Mouse (Mus musculus) adrenal gland, adult 8-10 months (tissue): ENCODE measurements around the gene Med8. TPM values are rescaled to one million over a fixed set of nuclear protein-coding genes. Genes with fewer than 3 reads are reported as not detected.
A peak's percentile ranks its signal among the peaks of the same experiment; 100 is the strongest.

Source experiments
- DNase-seq: peaks from one replicate; pipeline ENCODE4 v3.0.0; 2022
- total RNA-seq, 4 experiments: library from RNA; stranded (reverse); gene quantifications; 2 replicates each; pipeline ENCODE4 v1.2.4; 2022

Gene Med8
- total RNA-seq, 4 experiments from 2014 or later, result 61.3 to 67.6 (median 66.8) TPM

DNA sequence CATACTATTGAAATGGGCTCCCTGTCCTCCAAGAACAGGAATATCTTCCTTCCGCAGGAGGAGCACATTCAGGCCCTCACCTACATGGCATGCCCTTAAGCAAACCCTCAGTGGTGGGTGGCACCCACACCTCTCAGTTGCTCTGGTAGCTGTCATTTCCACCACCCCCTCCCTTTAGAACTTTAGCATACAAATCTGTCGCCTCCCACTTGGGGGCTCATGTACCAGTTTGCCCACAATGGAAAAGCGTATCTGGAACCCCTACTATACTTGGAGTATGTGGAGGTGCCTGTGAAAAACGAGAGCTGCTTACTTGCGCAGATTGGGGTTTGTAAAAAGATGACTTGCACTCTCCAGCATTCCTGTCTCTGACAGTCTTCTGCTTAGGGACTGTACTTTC lies 7.2 kb downstream of the Med8 start:
- DNase-seq, result no peak

DNA sequence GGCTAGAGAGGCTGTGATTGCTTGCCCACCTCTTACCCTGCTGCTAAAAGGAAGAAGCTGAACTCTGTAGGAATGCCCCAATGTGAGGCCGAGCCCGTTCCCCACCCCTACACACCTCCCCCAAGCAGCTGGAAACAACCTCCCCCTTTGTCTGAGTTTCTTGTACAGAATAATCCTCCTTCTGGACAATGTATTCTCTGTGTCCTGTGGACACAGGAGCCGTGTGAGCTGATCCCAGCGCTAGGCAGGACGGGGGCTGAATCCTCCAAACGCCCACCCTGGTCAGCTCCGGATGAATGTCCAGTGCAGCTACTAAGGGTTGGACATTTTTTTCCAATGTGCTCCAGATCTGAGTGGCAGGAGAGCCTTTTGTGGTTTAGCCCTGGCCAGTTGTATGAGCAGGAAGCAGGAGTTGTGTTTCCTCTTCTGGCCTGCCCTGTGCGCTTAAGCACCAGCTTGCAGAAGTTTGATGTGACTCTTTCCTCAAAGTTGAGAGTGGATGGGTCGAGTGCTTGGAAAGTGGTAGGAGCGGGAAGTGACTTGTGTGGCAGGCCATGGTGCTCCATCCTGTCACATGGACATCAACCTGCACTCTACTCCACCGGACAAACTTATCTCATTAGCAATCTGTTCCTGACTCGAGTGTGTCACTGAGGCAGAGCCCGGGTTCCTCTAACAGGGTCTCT lies 8.1 kb downstream of the Med8 start:
- no peak for DNase-seq

DNA sequence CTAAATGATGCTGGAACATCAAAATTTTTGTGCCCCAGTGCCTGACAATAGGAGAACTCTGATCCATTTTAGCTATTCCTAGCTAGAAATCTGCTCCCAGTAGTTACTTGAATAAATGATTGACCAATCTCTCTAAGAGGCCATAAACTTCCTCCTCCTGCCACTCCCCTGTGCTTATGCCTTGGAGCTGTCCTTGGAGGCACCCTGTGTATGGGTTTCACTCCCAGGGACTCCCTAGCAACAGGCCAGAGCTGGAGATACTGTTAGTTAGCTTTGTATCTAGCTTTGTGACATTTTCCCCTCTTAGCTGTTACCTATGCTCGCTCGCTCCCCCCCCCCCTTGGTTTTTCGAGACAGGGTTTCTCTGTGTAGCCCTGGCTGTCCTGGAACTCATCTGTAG lies 12.2 kb downstream of the Med8 start:
- no peak for DNase-seq

DNA sequence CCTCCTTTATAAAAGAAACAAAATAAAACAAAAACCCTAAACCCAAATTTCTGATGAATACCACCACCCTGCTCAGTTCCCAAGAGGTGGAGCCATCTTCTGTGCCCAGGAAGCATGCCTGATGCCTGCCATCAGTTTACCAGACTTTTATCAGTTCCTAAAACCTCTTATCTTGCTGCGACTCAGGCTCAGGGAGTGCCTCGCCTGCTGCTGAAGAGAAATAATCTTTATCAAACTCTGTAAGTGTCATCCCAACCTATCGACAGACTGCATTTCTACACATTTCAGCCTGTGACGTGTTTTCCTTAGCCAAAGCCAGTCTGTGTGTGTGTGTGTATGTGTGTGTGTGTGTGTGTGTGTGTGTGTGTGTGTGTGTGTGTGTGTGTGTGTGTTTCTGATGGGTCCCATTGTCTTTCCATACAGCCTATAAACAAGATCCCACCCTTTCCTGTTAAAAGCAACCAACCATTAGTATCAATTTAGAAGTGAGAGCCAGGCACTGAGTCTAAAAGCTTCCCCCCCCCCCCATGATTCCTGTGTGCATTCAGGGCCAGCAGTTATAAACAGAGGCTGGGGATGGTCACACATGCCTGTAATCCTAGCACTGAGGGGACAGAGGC lies 15.5 kb downstream of the Med8 start:
- no peak for DNase-seq

DNA sequence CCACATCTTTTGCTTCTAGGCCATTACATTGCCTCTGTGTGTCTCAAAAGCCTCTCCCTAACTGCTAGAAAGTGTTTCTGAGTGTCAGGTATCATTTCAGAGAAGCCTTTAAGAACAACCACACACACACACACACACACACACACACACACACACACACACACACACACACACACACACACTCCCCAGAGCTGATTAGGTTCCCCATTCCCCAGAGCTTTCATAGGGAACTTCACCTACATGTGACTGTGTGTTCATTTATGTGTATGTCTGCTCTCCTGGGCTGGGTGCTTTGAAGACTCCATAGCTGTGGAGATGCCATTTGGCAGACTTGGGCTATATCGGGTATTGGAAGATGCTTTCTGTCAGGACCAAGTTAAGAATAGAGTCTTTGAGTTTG lies 16.2 kb downstream of the Med8 start:
- no peak for DNase-seq

DNA sequence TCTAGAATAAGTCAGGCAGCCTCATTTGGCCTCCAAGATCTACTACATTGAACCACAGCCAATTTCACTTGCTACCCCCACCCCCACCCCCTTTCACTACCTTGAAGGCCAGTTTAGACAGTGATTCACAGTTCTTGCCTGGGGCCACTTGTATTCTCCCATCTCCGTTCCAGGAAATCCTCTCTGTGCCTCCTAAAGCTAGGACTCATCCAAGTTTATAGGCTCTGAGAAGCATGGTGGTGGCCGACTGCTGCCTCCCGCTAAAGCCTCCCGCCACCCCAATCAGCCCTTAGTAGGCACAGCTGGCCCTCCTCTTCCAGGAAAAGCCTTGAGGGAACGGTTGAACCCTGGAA lies 18.3 kb downstream of the Med8 start:
- no peak for DNase-seq

DNA sequence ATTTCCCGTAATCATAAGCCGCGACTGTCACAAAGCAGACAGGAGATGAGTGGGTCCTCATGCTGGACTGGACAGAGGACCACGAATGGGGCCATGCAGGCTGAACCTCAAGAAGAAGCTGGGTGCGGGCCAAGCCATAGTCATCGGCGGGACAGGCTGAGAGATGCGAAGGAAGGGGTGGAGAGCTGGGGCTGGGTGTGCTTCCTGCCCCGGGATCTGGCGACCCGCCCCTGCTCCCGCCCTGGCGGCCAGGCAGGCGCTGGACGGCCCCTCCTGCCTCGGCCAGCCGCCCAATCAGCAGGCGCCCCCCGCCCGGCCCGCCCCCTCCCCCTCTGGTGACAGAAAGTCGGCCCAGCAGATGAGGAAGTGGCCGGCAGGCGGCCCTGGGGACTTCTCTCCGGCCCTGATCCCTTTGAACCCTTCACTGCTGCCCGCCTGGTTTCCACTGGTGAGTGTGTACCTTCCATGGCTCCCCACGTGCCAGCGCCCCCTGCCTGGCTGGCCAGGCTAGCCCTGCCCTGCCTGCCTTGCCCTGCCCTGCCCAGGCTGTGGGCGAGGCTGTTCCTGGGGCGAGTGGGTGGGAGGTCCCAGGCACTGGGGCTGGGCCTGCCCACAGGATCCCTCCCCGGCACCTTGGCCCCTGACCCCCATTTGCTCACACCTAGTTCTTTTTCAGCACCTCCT lies 18.8 kb downstream of the Med8 start, which contains the start of gene Elovl1:
Elovl1 (plus strand) TSS at position 326 of the 684 bp plus-strand sequence.
- peak; percentile 92 for DNase-seq

DNA sequence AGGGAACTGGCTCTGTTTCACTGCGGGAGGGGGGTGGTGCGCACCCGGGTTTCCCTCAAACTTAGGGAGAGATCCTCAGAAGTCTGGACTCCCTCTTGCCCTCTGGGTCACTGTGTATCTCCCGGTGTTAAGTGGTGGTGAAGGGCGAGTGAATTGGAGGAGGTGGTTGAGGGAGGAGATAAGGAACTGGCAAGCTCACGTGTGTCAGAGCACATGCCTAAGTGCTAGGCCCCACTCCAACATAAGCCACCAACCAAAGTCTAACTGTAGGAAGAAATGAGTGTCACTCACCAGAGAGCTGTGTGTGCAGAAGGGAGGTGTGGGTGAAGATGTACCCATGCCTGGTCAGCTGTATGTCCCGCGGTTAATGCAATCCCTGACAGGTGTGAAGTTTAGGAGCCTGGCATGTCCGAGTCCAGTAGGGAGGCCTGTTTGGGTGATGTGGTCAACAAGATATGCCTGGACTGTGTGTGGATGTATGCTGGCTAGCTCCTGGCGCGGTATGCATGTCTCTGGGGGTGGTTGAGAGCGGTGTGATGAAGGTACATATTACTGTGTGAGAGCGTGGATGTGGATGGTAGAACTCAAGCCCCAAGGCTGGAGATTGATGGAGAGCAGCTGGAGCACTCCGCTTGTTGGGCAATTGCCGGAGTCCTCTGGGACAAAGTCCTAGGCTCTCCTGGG lies 19.5 kb downstream of the Med8 start:
- DNase-seq, result no peak

DNA sequence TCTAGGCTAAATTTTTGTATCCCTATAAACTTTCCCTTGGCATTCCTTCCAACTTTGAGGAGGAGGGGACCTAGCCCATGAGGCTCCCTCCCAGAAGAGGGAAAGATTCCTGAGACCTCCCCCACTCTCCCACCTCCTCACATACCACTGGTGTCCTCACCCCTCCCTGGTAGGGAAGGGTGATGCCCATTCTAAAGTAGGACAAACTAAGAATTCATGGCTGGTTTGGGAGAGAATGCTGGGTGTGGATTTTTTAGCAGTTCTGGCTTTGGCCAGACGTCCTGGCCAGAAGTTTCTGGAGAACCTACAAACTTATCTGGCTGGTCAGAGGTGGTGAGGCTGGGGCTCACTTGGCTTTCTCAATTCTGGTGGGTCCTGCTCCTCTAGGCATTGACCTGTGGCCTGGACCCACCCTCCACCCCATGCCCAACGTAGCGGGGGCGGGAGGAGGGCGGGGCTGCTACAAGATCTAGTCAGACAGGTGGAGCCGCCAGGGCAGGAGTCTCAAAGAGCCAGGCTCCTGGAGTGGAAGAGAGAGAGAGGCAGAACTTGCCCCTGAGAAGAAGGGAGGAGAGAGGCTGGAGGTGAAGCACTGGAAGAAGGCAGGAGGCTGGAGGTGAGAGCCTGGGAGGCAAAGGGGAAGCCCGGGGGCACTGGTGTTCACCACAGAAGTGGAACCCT lies 20.2 kb downstream of the Med8 start:
- no peak for DNase-seq

DNA sequence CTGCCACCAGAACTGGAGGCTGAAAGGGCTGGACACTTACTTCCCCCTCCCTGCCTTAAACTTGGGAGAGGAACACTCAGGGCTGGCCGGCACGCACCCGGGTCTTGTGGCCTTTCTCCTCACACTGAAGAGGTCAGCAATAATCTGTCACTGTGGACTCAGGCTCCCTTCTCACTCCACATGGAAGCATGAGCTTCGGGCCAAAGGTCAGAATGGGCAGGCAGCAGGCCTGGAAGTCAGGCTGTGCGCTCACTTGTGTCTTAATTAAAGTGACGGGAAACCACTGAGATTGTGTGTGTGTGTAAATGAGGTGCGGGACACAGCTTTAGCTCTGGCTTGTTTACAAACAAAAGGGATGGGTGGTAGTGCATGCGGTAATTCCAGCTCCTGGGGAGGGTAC lies 23.2 kb downstream of the Med8 start:
- no peak for DNase-seq

DNA sequence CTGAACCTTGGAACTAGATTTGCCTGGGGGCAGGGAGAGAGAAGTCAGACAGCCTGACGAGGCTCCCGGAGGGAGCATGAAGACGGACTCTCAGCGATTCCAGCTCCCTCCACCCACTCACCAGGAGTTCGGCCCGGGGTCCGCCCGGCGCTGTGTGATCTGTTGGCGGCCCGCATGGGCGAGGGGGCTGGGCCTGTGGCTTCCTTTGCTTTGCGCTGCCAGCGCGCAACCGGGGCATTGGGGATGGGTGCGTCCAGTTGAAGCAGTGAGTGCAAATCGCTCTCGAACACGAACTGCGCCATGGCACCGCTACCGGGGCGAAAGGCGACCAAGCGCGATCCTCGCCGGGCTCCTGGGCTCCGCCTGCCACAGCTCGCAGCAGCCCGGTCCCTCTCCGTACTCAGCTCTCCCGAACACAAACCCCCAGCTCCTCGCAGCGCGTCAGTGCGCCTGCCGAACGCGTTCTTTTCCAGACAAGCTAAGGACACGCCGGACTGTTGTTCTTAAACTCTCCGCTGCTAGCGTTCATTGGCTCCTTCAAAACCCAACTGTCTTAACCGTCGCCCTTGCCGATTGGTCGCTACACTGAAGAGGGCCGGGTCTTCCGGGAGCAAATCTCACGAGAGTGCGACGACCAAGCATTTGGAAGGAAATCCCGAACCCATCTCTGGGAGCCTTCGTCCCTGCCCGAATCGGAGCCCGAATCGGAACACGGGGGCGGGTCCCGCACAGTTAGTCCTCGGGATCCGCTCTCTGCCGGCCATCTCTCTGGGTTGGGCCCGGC lies 27.9 kb downstream of the Med8 start, which contains the start of gene Cdc20:
Cdc20 (minus strand) TSS at position 533 of the 784 bp plus-strand sequence.
- peak; percentile 92 for DNase-seq

DNA sequence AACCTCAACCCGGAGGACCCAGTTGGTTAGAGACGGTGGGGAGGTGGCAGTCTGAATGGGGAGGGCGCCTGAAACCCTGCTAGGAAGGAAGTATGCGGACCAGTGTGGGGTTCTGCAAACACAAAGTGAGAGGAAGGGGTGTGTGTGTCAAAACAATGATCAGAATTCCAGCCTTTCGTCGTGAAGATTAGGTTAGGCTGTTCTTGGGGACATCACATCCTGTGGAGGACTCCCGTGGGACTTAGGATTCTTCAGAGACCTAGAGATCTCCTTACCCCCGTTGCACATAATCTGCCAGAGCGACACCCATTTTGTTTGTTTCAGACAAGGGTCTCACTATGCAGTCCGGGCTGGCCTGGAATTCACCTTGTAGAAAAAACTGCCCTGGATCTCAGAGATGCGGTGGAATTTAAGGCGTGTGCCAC lies 28.7 kb downstream of the Med8 start:
- DNase-seq, result no peak

DNA sequence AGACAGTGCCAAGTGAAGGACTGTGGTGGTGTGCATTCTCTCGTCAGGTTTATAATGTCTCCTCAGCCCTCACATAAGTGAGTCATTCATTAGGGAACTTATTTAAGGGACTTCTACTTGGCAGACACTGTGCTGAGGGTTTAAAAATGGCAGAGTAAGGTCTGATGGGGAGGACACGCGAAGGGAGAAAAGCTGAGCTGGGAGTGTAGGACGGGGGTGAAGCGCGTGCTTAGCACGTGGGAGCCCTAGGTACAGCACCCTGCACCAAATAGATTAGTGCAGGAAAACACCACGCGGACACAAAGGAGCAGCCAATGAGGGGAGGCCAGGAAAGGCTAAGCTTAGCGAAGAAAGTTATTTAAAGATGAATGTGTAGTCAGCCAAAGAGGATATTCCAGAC lies 36.0 kb downstream of the Med8 start:
- no peak for DNase-seq

DNA sequence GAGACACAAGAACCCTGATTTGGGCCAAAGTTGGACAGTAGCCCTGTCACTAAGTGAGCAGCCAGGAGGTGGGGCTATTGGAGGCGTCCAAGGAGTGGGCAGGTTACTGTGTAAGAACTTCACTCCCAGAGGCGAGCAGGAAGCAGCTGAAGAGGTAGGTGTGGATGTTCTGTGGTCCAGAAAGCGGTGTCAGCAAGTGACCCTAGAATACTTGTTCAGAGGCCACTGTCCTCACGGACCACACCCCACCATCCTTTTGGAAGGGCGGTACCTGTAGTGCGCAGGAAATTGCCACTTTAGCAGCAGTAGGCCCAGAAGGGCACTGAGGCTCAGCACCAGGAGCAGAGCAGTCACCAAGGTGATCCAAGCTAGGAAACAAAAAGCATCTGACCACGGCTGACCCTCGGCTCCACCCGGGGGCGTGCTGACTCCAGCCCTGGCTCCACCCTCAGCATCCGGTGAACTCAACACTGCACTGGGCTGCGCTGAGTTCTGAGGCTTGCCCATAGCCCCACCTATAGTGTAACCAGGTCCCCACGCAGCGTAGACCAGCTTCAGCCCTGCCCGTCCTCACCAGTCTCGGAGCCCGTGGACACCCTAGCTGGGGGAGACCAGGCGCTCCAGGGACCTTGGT lies 36.8 kb downstream of the Med8 start:
- DNase-seq, result no peak

DNA sequence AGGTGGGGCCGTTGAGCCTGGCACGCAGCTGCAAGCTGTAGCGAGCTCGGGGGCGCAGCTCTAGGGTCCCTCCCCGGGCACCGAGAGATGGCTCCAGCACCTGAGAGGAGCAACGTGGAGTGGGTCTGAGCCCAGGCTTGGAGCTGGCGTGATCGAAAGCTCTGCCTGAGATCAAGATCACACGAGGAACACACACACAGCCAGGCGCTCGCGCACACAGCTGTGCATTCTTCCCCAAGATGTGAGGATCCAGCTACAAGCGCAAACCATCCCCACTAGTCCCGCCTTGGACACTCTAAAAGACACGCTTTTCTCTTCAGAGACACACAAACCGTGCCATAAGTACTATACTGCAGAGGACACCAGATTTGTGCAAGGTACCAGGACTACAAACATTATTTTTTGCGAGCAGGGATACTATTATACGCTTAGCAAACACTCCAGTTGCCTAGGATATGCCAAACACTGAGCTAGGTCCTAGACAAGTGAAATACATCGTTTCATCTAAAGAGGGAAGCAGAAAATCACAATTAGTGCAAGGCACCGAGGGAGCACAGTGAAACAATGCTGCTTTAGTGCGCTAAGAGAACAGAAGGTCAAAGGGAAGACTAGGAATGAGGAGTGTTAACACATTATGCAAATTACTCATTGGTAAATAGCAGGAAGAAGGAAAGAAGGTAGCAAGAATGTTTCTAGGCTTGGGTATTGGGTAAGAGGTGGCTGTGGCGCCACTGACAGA lies 37.4 kb downstream of the Med8 start:
- no peak for DNase-seq

DNA sequence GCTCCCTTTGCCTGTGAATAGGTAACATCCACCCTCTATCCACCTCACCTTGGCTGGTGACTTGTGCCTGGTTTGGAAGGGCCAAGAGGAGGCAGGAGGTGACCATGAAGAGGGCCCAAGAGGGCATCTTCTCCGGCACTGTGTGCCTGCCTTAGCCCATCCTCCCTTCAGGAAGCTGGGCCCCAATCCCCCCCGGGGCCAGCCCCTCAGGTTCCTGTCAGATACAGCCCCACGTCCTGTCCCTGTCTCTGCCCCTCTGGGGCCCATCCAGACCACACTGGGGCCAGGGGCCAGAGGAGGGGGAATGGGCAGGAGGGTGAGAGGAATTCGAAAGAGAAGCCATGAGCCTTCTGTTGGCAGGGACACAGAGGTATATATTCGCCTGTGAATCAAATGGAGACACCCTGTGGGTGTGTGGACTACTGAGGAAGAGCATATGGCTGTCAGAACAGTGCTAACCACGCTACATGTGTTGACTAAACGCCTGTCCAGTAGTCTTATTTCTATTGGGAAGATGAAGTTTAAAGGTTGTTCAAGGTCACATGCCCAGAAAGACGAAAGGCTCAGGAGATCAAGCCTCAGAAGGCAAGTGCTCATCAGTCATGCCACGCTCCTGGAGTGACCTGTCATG lies 48.3 kb downstream of the Med8 start, which contains the start of gene Mpl:
Mpl (minus strand) TSS at position 169 of the 631 bp plus-strand sequence.
- no peak for DNase-seq

DNA sequence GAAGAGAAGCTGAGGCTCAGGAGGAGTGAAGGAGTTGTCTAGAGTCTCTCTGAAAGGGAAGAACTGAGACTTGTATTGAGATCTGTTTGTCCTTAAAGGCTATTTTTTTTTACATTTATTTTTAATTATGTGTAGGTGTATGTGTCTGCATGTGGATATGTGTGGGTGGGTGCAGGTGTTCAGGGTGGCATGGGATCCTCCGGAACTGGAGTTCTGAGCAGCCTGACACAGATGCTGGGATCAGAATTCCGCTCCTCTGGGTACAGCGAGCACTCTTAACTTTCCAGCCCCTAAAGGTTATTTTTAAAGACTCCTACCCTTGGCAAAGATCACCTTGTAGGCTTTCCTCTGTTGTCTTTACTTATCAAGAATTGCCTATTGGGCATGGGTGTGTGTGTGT lies 55.8 kb downstream of the Med8 start:
- DNase-seq, result no peak
